Mouse (Mus musculus) myocyte (in vitro differentiated cells): ENCODE measurements at regions not wholly inside any gene's neighbourhood (a gene's known extent, or its start where the extent isn't known, plus 50 kb on each side); places are given as distances from the start of the nearest gene placed in this dataset.

Experiments used
- CEBPB ChIP-seq: IDR thresholded peaks from 2 replicates; pipeline ENCODE4 v1.6.1; 2011; ENCODE audit warnings: mild to moderate bottlenecking, moderate library complexity; ENCODE audit not compliant: poor library complexity, insufficient read depth, severe bottlenecking
- MAX ChIP-seq: IDR thresholded peaks from one replicate; pipeline ENCODE4 v1.6.1; 2011; ENCODE audit warnings: low read depth, mild to moderate bottlenecking, control low read depth
- POLR2A ChIP-seq: IDR thresholded peaks from one replicate; pipeline ENCODE4 v1.6.1; 2011; ENCODE audit warnings: low read depth, mild to moderate bottlenecking, control low read depth, moderate library complexity; ENCODE audit not compliant: insufficient read length
- TCF12 ChIP-seq: IDR thresholded peaks from one replicate; pipeline ENCODE4 v1.6.1; 2011; ENCODE audit warnings: mild to moderate bottlenecking, control low read depth; ENCODE audit not compliant: poor library complexity, insufficient read depth, severe bottlenecking
- USF1 ChIP-seq: IDR thresholded peaks from one replicate; pipeline ENCODE4 v1.6.1; 2011; ENCODE audit warnings: low read depth, mild to moderate bottlenecking, control low read depth, moderate library complexity

DNA sequence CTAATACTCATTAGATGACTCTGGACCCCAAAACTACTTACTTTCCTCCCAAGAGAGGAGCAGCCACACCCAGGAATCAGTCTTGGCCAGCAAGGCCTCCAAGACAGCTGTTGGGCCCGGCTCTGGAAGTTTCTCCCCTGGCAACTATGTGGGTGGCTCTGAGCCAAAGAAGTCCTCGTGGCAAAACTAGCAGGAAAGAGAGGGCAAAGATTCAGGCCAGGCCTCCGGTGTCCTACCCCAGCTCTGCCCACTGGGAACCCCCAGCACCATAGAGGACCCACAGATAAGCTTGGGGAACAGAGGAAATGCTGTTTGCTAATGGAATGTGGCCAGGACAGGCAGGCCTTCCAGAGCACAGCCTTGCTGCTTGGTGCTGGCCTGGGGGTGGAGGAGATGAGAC, 51.9 kb upstream of the Kdm8 start:
- TF ChIP-seq POLR2A (no peak), MAX (no peak), CEBPB (no peak), TCF12 (no peak), USF1 (no peak)
